Mouse (Mus musculus) C2C12 (cell line): ENCODE measurements at regions not wholly inside any gene's neighbourhood (a gene's known extent, or its start where the extent isn't known, plus 50 kb on each side); places are given as distances from the start of the nearest gene placed in this dataset.

Experiments
- CTCF ChIP-seq: IDR thresholded peaks from one replicate; pipeline ENCODE4 v1.5.1; 2011; ENCODE audit not compliant: control insufficient read depth, insufficient read depth, insufficient read length
- MAX ChIP-seq: IDR thresholded peaks from one replicate; pipeline ENCODE4 v1.6.1; 2011; ENCODE audit warnings: mild to moderate bottlenecking, control low read depth
- USF1 ChIP-seq: IDR thresholded peaks from one replicate; pipeline ENCODE4 v1.6.1; 2011; ENCODE audit warnings: low read depth, mild to moderate bottlenecking, control low read depth, moderate library complexity

DNA sequence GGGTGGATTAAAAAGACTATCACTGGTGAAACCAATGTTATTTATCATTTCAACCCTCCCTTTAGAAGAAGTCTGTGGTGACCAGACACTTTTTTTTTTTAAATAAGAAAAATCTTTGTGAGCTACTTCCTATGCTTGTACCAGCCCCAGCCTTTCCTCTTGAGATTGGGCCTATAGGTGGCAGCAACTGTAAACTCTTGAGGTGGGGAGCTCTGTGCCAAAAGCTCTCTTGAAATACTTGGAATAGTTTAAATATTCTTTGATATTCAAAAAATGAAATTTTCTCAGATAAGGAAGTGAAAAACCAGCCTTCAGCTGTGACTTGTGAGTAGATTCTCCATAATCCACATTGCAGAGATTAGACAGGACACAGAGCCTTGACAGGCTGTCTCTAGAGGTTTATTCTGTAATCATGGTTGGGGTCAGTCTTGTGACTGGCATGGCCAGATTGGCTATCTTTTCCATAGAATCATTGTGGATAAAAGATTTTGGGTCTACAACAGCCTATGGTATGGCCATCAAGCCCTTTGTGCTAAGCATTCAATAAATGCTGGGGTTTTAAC, 216.7 kb downstream of the Ndfip2 start:
- no peak for TF ChIP-seq CTCF
- no peak for TF ChIP-seq USF1
- TF ChIP-seq MAX, result no peak
